In the genomic region with DNA sequence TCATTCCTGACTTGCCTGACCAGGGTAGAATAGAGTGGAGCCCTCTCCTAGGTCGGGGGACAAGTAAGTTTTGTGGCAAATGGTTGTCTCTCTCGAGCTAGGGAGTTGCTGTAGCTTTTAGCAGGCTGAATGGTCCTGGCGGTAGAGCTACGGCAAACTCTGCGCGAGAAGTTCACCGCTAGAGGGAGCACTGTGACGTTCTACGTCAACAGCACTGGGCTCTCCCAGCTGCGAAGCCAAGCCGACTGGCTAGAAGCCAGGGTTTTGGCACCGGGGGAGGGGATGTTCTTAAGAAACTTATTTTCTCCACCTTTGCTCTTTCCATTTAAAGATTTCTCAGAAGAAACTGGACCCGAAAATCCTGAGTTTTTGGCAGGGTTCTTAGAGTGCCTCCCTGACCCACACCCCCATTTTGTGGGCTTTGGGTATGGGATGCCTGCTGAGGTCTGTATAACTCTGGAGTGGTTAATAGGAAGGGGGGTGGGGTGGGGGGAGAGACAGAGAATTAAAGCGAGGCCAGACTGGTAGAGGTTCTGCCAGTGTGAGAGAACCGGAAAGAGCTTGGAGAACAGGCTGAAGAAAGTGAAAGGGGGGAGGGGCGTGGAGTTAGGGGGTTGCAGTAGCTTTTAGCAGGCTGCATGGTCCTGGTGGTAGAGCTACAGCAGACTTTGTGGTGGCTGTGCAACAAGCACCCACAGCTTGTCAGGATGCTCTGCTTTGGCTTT, we compare ENCODE assay signal across 8 mouse cellular contexts. TPM values are rescaled to one million over a fixed set of nuclear protein-coding genes. Genes with fewer than 3 reads are reported as not detected.
DNase-seq lines count a peak whose midpoint lies in the region; ATAC-seq and TF ChIP-seq lines count a peak whose summit lies in the region.

No protein-coding gene starts in this region.

- no peak overlapping the region for H3K27ac ChIP-seq in cortical plate, adult 2 months (ENCODE audit: insufficient read depth, low read length)
- no peak overlapping the region for H3K27ac ChIP-seq in hindbrain, embryonic 15.5 days (replicated peaks)

- no peaks in the 10 kb centered on the region for H3K27me3 ChIP-seq in hindbrain, embryonic 15.5 days

- H3K4me2 ChIP-seq in hindbrain, embryonic 15.5 days, result peak overlapping the region; percentile 47

- peak; percentile 85 for DNase-seq in adrenal gland, adult 2 months
- peak; percentile 67 to 75 for DNase-seq in gastrocnemius, adult 8-10 months (ENCODE audit: low spot score in 2 of 2)
- DNase-seq in layer of hippocampus, postnatal 25 days (ENCODE audit: extremely low spot score in 1 of 2, low spot score in 1 of 2), result peak; percentile 83 to 93
- DNase-seq in lung, postnatal 10 days, result peak; percentile 91
- peak; percentile 87 to 92 for DNase-seq in right cerebral cortex, adult 2 months (ENCODE audit: low spot score in 2 of 2)
- peak; percentile 75 to 89 for DNase-seq in urinary bladder, postnatal 4 days (ENCODE audit: low spot score in 2 of 2)

- no peaks in the 10 kb centered on the region for H3K9me3 ChIP-seq in hindbrain, embryonic 15.5 days

- ATAC-seq in hindbrain, embryonic 15.5 days (ENCODE audit: low FRiP score, low read depth), result peak; percentile 88

- H3K9ac ChIP-seq in hindbrain, embryonic 15.5 days, result no peak overlapping the region

- TF ChIP-seq CTCF in cortical plate, adult 2 months (IDR thresholded peaks at IDR 0.05; ENCODE audit: extremely low read depth, insufficient read depth, low read length), result peak; percentile 82

- H3K4me1 ChIP-seq in cortical plate, adult 2 months (ENCODE audit: control insufficient read depth, insufficient read depth, low read length), result no peaks in the 10 kb centered on the region
- H3K4me1 ChIP-seq in hindbrain, embryonic 15.5 days (replicated peaks), result peaks cover 9% of the 10 kb centered on the region

- 8% methylated on average over 16 of the region's 16 CpGs for WGBS in hindbrain, embryonic 15.5 days

- no peak for TF ChIP-seq POLR2A in cortical plate, adult 2 months (IDR thresholded peaks at IDR 0.05; ENCODE audit: extremely low read depth, insufficient read depth, low read length)

- no peaks in the 10 kb centered on the region for H3K36me3 ChIP-seq in hindbrain, embryonic 15.5 days

- H3K4me3 ChIP-seq in cortical plate, adult 2 months (ENCODE audit: insufficient read depth, low read length), result no peak overlapping the region
- no peak overlapping the region for H3K4me3 ChIP-seq in hindbrain, embryonic 15.5 days

RNA-seq across cellular contexts. Expression of gene Klhl29, which starts 35.1 kb away (rescaled TPM):
- total RNA-seq in adrenal gland, adult 2 months (2021), result 10 to 100 TPM; 16.3 to 17.9 TPM
- polyA plus RNA-seq in adrenal gland, adult 2 months (2012; rRNA removed), result 47.6 and 54.3 TPM in 2 replicates
- polyA plus RNA-seq in cortical plate, adult 2 months (2012; rRNA removed), result 26.3 and 26.9 TPM in 2 replicates
- 1 to 10 TPM; 2.1 to 3.5 (median 2.7) TPM for total RNA-seq in gastrocnemius, adult 8-10 months (2022)
- 4.2 and 4.8 TPM in 2 replicates for polyA plus RNA-seq in hindbrain, embryonic 15.5 days (2015; fragmentation: Nextera tagmentation; extraction: Ambion mirVana)
- total RNA-seq in layer of hippocampus, postnatal 25 days (2021), result 10 to 100 TPM; 37.5 to 39.5 TPM
